Mouse (Mus musculus) thymus, adult 2 months (tissue): ENCODE data around the gene Itpka.

Experiments used
- CTCF ChIP-seq: fragments of 200-500 bp; IDR thresholded peaks from 2 replicates; pipeline ENCODE4 v1.5.1; 2012; ENCODE audit warnings: mild to moderate bottlenecking, control low read depth, low read length, moderate library complexity, borderline replicate concordance; ENCODE audit not compliant: control insufficient read depth, poor library complexity, insufficient read depth; ENCODE audit errors: extremely low read depth
- POLR2A ChIP-seq: fragments of 200-500 bp; IDR thresholded peaks from 2 replicates; pipeline ENCODE4 v1.6.1; 2012; ENCODE audit warnings: mild to moderate bottlenecking, low read length, control low read depth, moderate library complexity; ENCODE audit not compliant: control insufficient read depth, poor library complexity, insufficient read depth; ENCODE audit errors: extremely low read depth

- TF ChIP-seq CTCF = 0 out of 2 replicates have a peak, but pooled peaks have one; percentile 39
- peak; percentile 88 for TF ChIP-seq POLR2A
Measured at GRCm38 (mm10) chr2:119787206-119787883, 45.2 kb downstream of the Itpka start, which contains the start of gene Rpap1.
